Mouse (Mus musculus): ENCODE results near the gene Gm20388.

- TF ChIP-seq CTCF (IDR thresholded peaks at IDR 0.05; ENCODE audit: control insufficient read depth, insufficient read depth, low read length), result no peak
- no peak for TF ChIP-seq POLR2A (IDR thresholded peaks at IDR 0.05; ENCODE audit: borderline replicate concordance, control insufficient read depth, low read depth, low read length)
Measured at GRCm38 (mm10) chr8:124292965-124293364, 4382.3 kb downstream of the Gm20388 start.

Measured in bone marrow, adult 2 months (tissue).